Mouse (Mus musculus): Measurements from ENCODE around the gene Entpd2. TPM values are rescaled to one million over a fixed set of nuclear protein-coding genes. Genes with fewer than 3 reads are reported as not detected.
A peak's percentile ranks its signal among the peaks of the same experiment; 100 is the strongest.

The Entpd2 gene
- polyA plus RNA-seq, 1 experiment = not detected

- peaks cover 4% of the 10 kb centered on the region for H3K4me1 ChIP-seq (ENCODE audit: control insufficient read depth, insufficient read depth, low read length)
- TF ChIP-seq CTCF (IDR thresholded peaks at IDR 0.05; ENCODE audit: control insufficient read depth, insufficient read depth, low read length) (no peak), POLR2A (IDR thresholded peaks at IDR 0.05; ENCODE audit: borderline replicate concordance, control insufficient read depth, low read depth, low read length) (no peak)
- H3K27ac ChIP-seq (ENCODE audit: control insufficient read depth, insufficient read depth, low read depth, low read length, poor library complexity) = no peak overlapping the region
- WGBS = 56% methylated on average over 4 of the region's 4 CpGs
- no peak overlapping the region for H3K4me3 ChIP-seq (replicated peaks; ENCODE audit: control insufficient read depth, low read depth, low read length)
Measured at GRCm38 (mm10) chr2:25359848-25360247, 35.8 kb upstream of the Entpd2 start.

DNA sequence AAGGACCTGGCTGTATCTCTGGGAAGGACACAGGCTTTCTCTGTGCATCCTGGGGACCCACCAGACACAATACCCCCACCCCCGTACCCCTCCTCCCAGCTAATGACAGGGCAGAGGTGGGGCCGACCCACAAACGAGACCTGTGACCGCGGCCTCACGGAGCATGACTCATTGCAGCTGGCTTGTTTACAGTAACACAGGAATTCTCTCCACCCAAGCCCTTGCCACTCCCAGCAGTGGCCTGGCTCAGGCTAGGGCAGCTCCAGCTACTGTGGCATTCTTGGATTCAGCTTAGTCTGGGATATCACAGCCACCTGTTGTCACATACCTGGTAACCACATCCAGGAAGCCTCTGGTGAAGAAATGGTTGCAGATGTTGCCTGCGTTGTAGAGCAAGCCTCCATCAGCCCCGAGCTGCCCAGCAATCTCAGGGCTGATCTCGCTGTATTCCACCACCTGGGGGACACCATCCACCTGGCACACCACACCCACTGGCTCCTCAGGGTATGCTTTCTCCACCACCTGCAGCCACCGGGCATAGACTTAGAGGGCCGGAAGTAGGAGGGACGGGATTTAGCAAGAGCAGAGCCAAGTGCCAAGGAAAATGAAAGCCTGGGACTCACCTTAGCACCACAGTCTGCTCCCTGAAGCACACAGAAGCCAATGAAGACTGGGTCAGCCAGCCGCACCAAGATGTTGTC, 32.0 kb upstream of the Entpd2 start:
- Histone ChIP-seq H3K27ac (ENCODE audit: control insufficient read depth, insufficient read depth, low read depth, low read length, poor library complexity) (no peak overlapping the region), H3K4me3 (replicated peaks; ENCODE audit: control insufficient read depth, low read depth, low read length) (no peak overlapping the region), H3K4me1 (ENCODE audit: control insufficient read depth, insufficient read depth, low read length) (peaks cover 3% of the 10 kb centered on the region)
- no peak for TF ChIP-seq POLR2A (IDR thresholded peaks at IDR 0.05; ENCODE audit: borderline replicate concordance, control insufficient read depth, low read depth, low read length)
- no peak for TF ChIP-seq CTCF (IDR thresholded peaks at IDR 0.05; ENCODE audit: control insufficient read depth, insufficient read depth, low read length)
- WGBS = 62% methylated on average over 13 of the region's 13 CpGs

DNA sequence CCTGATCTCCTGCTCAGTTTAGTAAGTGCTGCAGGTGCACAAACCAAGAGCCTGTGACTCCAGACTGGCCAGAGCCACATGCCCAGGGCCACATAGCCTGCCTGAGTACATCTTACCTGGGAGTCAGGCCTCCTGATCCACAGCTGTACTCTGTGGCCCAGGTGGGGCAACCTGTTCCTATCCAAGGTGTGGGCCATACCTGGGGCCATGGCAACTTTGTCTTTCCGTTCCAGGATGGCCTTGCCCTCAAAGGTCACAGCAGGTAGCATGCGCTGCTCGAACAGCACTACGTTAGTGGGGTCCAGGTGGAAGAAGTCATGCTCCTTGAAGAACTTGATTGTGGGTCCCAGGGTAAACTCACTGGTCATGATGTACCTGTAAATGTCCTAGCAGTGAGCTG, 31.4 kb upstream of the Entpd2 start:
- 87% methylated on average over 4 of the region's 4 CpGs for WGBS
- Histone ChIP-seq H3K4me1 (ENCODE audit: control insufficient read depth, insufficient read depth, low read length) (peaks cover 3% of the 10 kb centered on the region), H3K4me3 (replicated peaks; ENCODE audit: control insufficient read depth, low read depth, low read length) (peak overlapping the region; percentile 83), H3K27ac (ENCODE audit: control insufficient read depth, insufficient read depth, low read depth, low read length, poor library complexity) (no peak overlapping the region)
- TF ChIP-seq CTCF (IDR thresholded peaks at IDR 0.05; ENCODE audit: control insufficient read depth, insufficient read depth, low read length) (no peak), POLR2A (IDR thresholded peaks at IDR 0.05; ENCODE audit: borderline replicate concordance, control insufficient read depth, low read depth, low read length) (no peak)

GRCm38 (mm10) chr2:25364761-25365090, 30.9 kb upstream of the Entpd2 start:
- TF ChIP-seq CTCF (IDR thresholded peaks at IDR 0.05; ENCODE audit: control insufficient read depth, insufficient read depth, low read length) (no peak), POLR2A (IDR thresholded peaks at IDR 0.05; ENCODE audit: borderline replicate concordance, control insufficient read depth, low read depth, low read length) (no peak)
- Histone ChIP-seq H3K27ac (ENCODE audit: control insufficient read depth, insufficient read depth, low read depth, low read length, poor library complexity) (peak overlapping the region; percentile 96), H3K4me1 (ENCODE audit: control insufficient read depth, insufficient read depth, low read length) (peaks cover 3% of the 10 kb centered on the region), H3K4me3 (replicated peaks; ENCODE audit: control insufficient read depth, low read depth, low read length) (peak overlapping the region; percentile 83)
- WGBS = 24% methylated on average over 9 of the region's 9 CpGs

- TF ChIP-seq POLR2A (IDR thresholded peaks at IDR 0.05; ENCODE audit: borderline replicate concordance, control insufficient read depth, low read depth, low read length) = peak; percentile 83; the same call in 1 of the 2 replicates
- TF ChIP-seq CTCF (IDR thresholded peaks at IDR 0.05; ENCODE audit: control insufficient read depth, insufficient read depth, low read length) = no peak
- under 1% methylated on average over 54 of the region's 54 CpGs for WGBS
- H3K4me3 ChIP-seq (replicated peaks; ENCODE audit: control insufficient read depth, low read depth, low read length) = peak within 1 kb of the TSS; percentile 83
- H3K27ac ChIP-seq (ENCODE audit: control insufficient read depth, insufficient read depth, low read depth, low read length, poor library complexity) = peak within 1 kb of the TSS; percentile 96
- peaks cover 3% of the 10 kb centered on the region for H3K4me1 ChIP-seq (ENCODE audit: control insufficient read depth, insufficient read depth, low read length)
Measured at GRCm38 (mm10) chr2:25365091-25365761, 30.4 kb upstream of the Entpd2 start, which contains the start of gene Uap1l1. Gene Uap1l1 (minus strand): TSS chr2:25365682.

GRCm38 (mm10) chr2:25369996-25370395, 25.7 kb upstream of the Entpd2 start:
- Histone ChIP-seq H3K4me3 (replicated peaks; ENCODE audit: control insufficient read depth, low read depth, low read length) (no peak overlapping the region), H3K27ac (ENCODE audit: control insufficient read depth, insufficient read depth, low read depth, low read length, poor library complexity) (no peak overlapping the region), H3K4me1 (ENCODE audit: control insufficient read depth, insufficient read depth, low read length) (peaks cover 3% of the 10 kb centered on the region)
- 71% methylated on average over 3 of the region's 3 CpGs for WGBS
- TF ChIP-seq CTCF (IDR thresholded peaks at IDR 0.05; ENCODE audit: control insufficient read depth, insufficient read depth, low read length) (no peak), POLR2A (IDR thresholded peaks at IDR 0.05; ENCODE audit: borderline replicate concordance, control insufficient read depth, low read depth, low read length) (no peak)

DNA sequence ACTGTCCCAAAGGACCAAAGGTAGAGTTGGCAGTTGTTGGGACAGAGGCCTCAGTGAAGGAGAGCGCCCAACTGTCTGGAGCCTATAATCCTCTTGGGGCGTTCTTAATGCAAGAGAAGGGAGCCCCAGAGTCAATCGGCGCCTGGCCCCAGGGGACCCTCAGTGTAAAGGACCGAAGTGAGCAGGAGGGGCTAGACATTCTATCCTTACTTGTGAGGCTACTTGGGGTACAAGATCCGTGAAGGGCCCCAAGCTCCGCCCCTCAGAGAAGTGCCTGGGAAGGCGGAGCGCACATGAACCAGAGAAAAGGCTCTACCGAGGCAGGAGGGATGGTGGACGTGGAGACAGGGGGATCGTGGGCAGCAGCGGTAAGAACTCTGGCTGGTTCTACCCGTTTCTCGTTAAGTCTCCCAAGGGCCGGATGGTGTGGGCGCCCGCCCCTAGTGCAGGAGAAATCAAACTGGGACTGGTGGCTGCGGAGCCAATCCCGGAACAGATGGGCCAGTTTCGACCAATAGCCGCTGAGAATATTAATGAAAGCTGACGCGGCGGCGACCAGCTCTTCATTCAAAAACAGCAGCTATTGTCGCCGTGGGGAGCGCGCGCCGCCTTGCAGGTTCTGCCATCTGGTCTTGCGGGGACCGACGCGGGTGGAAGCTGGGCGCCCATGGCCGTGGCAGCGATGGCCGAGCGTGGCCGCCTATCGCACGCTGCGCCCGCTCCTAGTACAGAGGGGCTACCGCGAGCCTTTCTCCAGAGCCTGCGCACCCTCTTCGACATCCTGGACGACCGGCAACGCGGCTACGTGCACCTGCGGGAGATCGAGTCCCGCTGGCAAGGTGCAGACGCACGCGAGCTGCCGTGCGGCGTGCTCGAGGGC, 23.7 kb upstream of the Entpd2 start, which contains the start of gene Sapcd2:
Sapcd2 (plus strand) TSS at position 558 of the 880 bp plus-strand sequence.
- peaks cover 3% of the 10 kb centered on the region for H3K4me1 ChIP-seq (ENCODE audit: control insufficient read depth, insufficient read depth, low read length)
- peak within 1 kb of the TSS; percentile 50 for H3K27ac ChIP-seq (ENCODE audit: control insufficient read depth, insufficient read depth, low read depth, low read length, poor library complexity)
- peak; percentile 78 for TF ChIP-seq POLR2A (IDR thresholded peaks at IDR 0.05; ENCODE audit: borderline replicate concordance, control insufficient read depth, low read depth, low read length)
- TF ChIP-seq CTCF (IDR thresholded peaks at IDR 0.05; ENCODE audit: control insufficient read depth, insufficient read depth, low read length) = no peak
- peak within 1 kb of the TSS; percentile 61 for H3K4me3 ChIP-seq (replicated peaks; ENCODE audit: control insufficient read depth, low read depth, low read length)
- WGBS = 2% methylated on average over 65 of the region's 65 CpGs

All from bone marrow, adult 2 months (tissue).